Mouse (Mus musculus): ENCODE results near the gene Rpl37a. TPM values are rescaled to one million over a fixed set of nuclear protein-coding genes. Genes with fewer than 3 reads are reported as not detected.

Rpl37a gene
- total RNA-seq (2015): 1,007 and 1,017 TPM in 2 replicates
- total RNA-seq (2017): 343 and 384 TPM in 2 replicates

- ATAC-seq (ENCODE audit: poor library complexity, severe bottlenecking): peak; percentile 95
These were observed at the start of gene Rpl37a for GRCm38 (mm10) chr1:72710753-72711653. Rpl37a (plus strand) TSS chr1:72711290.

- ATAC-seq (ENCODE audit: poor library complexity, severe bottlenecking): no peak
These were observed 38.0 kb upstream of the Rpl37a start for GRCm38 (mm10) chr1:72673070-72673469.

GRCm38 (mm10) chr1:72696256-72696655 is 14.8 kb upstream of the Rpl37a start:
- ATAC-seq (ENCODE audit: poor library complexity, severe bottlenecking): no peak

- ATAC-seq (ENCODE audit: poor library complexity, severe bottlenecking): no peak
These were observed 12.4 kb upstream of the Rpl37a start for GRCm38 (mm10) chr1:72698651-72699050.

GRCm38 (mm10) chr1:72700479-72700878 is 10.6 kb upstream of the Rpl37a start, which contains the start of gene Ankar:
Ankar (minus strand) TSS chr1:72700579.
- no peak for ATAC-seq (ENCODE audit: poor library complexity, severe bottlenecking)

GRCm38 (mm10) chr1:72707525-72707924 is 3.6 kb upstream of the Rpl37a start:
- ATAC-seq (ENCODE audit: poor library complexity, severe bottlenecking): no peak

GRCm38 (mm10) chr1:72711684-72712083 is 594 bp downstream of the Rpl37a start:
- ATAC-seq (ENCODE audit: poor library complexity, severe bottlenecking): 0 out of 2 replicates have a peak, but pooled peaks have one; percentile 6

- no peak for ATAC-seq (ENCODE audit: poor library complexity, severe bottlenecking)
These were observed 3.5 kb downstream of the Rpl37a start for GRCm38 (mm10) chr1:72714547-72714946.

GRCm38 (mm10) chr1:72715065-72715464 is 4.0 kb downstream of the Rpl37a start:
- no peak for ATAC-seq (ENCODE audit: poor library complexity, severe bottlenecking)

- ATAC-seq (ENCODE audit: poor library complexity, severe bottlenecking): no peak
These were observed 4.7 kb downstream of the Rpl37a start for GRCm38 (mm10) chr1:72715593-72716361.

GRCm38 (mm10) chr1:72716421-72716820 is 5.3 kb downstream of the Rpl37a start:
- ATAC-seq (ENCODE audit: poor library complexity, severe bottlenecking): no peak

- ATAC-seq (ENCODE audit: poor library complexity, severe bottlenecking): peak; percentile 70
These were observed 5.8 kb downstream of the Rpl37a start for GRCm38 (mm10) chr1:72716926-72717325.

- no peak for ATAC-seq (ENCODE audit: poor library complexity, severe bottlenecking)
These were observed 6.5 kb downstream of the Rpl37a start for GRCm38 (mm10) chr1:72717540-72717939.

GRCm38 (mm10) chr1:72718846-72719245 is 7.8 kb downstream of the Rpl37a start:
- peak; percentile 84 for ATAC-seq (ENCODE audit: poor library complexity, severe bottlenecking)

GRCm38 (mm10) chr1:72720115-72720725 is 9.1 kb downstream of the Rpl37a start:
- ATAC-seq (ENCODE audit: poor library complexity, severe bottlenecking): no peak

GRCm38 (mm10) chr1:72722646-72723045 is 11.6 kb downstream of the Rpl37a start:
- no peak for ATAC-seq (ENCODE audit: poor library complexity, severe bottlenecking)

- no peak for ATAC-seq (ENCODE audit: poor library complexity, severe bottlenecking)
These were observed 13.3 kb downstream of the Rpl37a start for GRCm38 (mm10) chr1:72724354-72724753.

- ATAC-seq (ENCODE audit: poor library complexity, severe bottlenecking): no peak
These were observed 14.9 kb downstream of the Rpl37a start for GRCm38 (mm10) chr1:72725941-72726340.

- ATAC-seq (ENCODE audit: poor library complexity, severe bottlenecking): no peak
These were observed 17.7 kb downstream of the Rpl37a start for GRCm38 (mm10) chr1:72728781-72729180.

GRCm38 (mm10) chr1:72730126-72730525 is 19.0 kb downstream of the Rpl37a start:
- ATAC-seq (ENCODE audit: poor library complexity, severe bottlenecking): no peak

GRCm38 (mm10) chr1:72733191-72733691 is 22.2 kb downstream of the Rpl37a start:
- no peak for ATAC-seq (ENCODE audit: poor library complexity, severe bottlenecking)

All from megakaryocyte, adult 5-6 weeks (primary cell).